Mouse (Mus musculus) MEL (cell line): ENCODE data around the gene Mob3b. TPM values are rescaled to one million over a fixed set of nuclear protein-coding genes. Genes with fewer than 3 reads are reported as not detected.

Experiments used
- DNase-seq: peaks from one replicate; pipeline ENCODE4 v3.0.0; 2011; ENCODE audit warnings: low read depth, low spot score
- H3K27ac ChIP-seq: 2 replicates; pipeline ENCODE4 v1.5.1; 2012; ENCODE audit warnings: low read depth, mild to moderate bottlenecking, control low read depth, low read length, moderate library complexity; ENCODE audit not compliant: control insufficient read depth
- H3K27me3 ChIP-seq, 2 experiments: fragments of 150-350 bp in 1 of 2; sonication (generic) in 1 of 2; 2 replicates each; pipeline ENCODE4 v1.6.1; 2012; ENCODE audit warnings: low read length in 2 of 2, mild to moderate bottlenecking in 2 of 2, improper control_type of control experiment in 1 of 2, moderate library complexity in 1 of 2; ENCODE audit not compliant: insufficient read depth in 2 of 2, control insufficient read depth in 1 of 2
- H3K36me3 ChIP-seq, 2 experiments: 2 replicates each; pipeline ENCODE4 v1.6.1; 2012 to 2014; ENCODE audit warnings: low read length in 2 of 2, improper control_type of control experiment in 1 of 2, inconsistent platforms in 1 of 2, mild to moderate bottlenecking in 1 of 2; ENCODE audit not compliant: insufficient read depth in 2 of 2, control insufficient read depth in 1 of 2
- H3K4me1 ChIP-seq, 2 experiments: fragments of 150-350 bp in 1 of 2; sonication (generic) in 1 of 2; 2 replicates each; pipeline ENCODE4 v1.6.1; 2012; ENCODE audit warnings: low read length in 2 of 2, improper control_type of control experiment in 1 of 2, mild to moderate bottlenecking in 1 of 2; ENCODE audit not compliant: insufficient read depth in 2 of 2, control insufficient read depth in 1 of 2
- H3K4me3 ChIP-seq, 2 experiments: fragments of 150-350 bp in 1 of 2; sonication (generic) in 1 of 2; 2 replicates each; pipeline ENCODE4 v1.5.1; 2012; ENCODE audit warnings: low read depth in 2 of 2, low read length in 2 of 2, mild to moderate bottlenecking in 2 of 2, moderate library complexity in 2 of 2, control low read depth in 1 of 2, improper control_type of control experiment in 1 of 2; ENCODE audit not compliant: control insufficient read depth in 1 of 2, insufficient read depth in 1 of 2
- H3K79me2 ChIP-seq: 2 replicates; pipeline ENCODE4 v1.6.1; 2012; ENCODE audit warnings: mild to moderate bottlenecking, low read length, moderate library complexity; ENCODE audit not compliant: control insufficient read depth, poor library complexity, insufficient read depth
- H3K9ac ChIP-seq: 2 replicates; pipeline ENCODE4 v1.6.1; 2012; ENCODE audit warnings: low read depth, mild to moderate bottlenecking, control low read depth, low read length, moderate library complexity; ENCODE audit not compliant: control insufficient read depth, poor library complexity, severe bottlenecking
- H3K9me3 ChIP-seq: fragments of 150-350 bp; sonication (generic); replicated peaks from 2 replicates; pipeline ENCODE4 v1.6.1; 2012; ENCODE audit warnings: mild to moderate bottlenecking, low read length, improper control_type of control experiment, moderate library complexity; ENCODE audit not compliant: insufficient read depth
- CHD2 ChIP-seq: IDR thresholded peaks from 2 replicates; pipeline ENCODE4 v1.6.1; 2011; ENCODE audit warnings: low read length, improper control_type of control experiment
- E2F4 ChIP-seq: IDR thresholded peaks from 2 replicates; pipeline ENCODE4 v1.6.1; 2011; ENCODE audit warnings: low read depth, low read length, improper control_type of control experiment, borderline replicate concordance
- EP300 ChIP-seq, 2 experiments: IDR thresholded peaks; 2 replicates each; pipeline ENCODE4 v1.6.1; 2011; ENCODE audit warnings: improper control_type of control experiment in 2 of 2, low read length in 2 of 2, low read depth in 1 of 2, mild to moderate bottlenecking in 1 of 2
- ETS1 ChIP-seq: IDR thresholded peaks from 2 replicates; pipeline ENCODE4 v1.6.1; 2012; ENCODE audit warnings: low read depth, mild to moderate bottlenecking, inconsistent platforms, low read length, improper control_type of control experiment, moderate library complexity
- GABPA ChIP-seq: IDR thresholded peaks from 2 replicates; pipeline ENCODE4 v1.6.1; 2012; ENCODE audit warnings: low read depth, mild to moderate bottlenecking, inconsistent platforms, low read length, improper control_type of control experiment, moderate library complexity
- MAFK ChIP-seq: IDR thresholded peaks from 2 replicates; pipeline ENCODE4 v1.6.1; 2011; ENCODE audit warnings: low read depth, mild to moderate bottlenecking, low read length, improper control_type of control experiment, borderline replicate concordance
- MAX ChIP-seq: IDR thresholded peaks from 2 replicates; pipeline ENCODE4 v1.6.1; 2011; ENCODE audit warnings: low read length, improper control_type of control experiment
- MYB ChIP-seq: IDR thresholded peaks from 2 replicates; pipeline ENCODE4 v1.6.1; 2011; ENCODE audit warnings: mild to moderate bottlenecking, low read depth, low read length, improper control_type of control experiment
- NELFE ChIP-seq: IDR thresholded peaks from 2 replicates; pipeline ENCODE4 v1.6.1; 2011; ENCODE audit warnings: low read depth, low read length, improper control_type of control experiment
- NRF1 ChIP-seq: IDR thresholded peaks from 2 replicates; pipeline ENCODE4 v1.6.1; 2014; ENCODE audit warnings: low read depth, mild to moderate bottlenecking, inconsistent platforms, low read length, improper control_type of control experiment, moderate library complexity; ENCODE audit not compliant: poor library complexity, insufficient read depth, severe bottlenecking
- POLR2AphosphoS2 ChIP-seq: IDR thresholded peaks from 2 replicates; pipeline ENCODE4 v1.6.1; 2011; ENCODE audit warnings: low read length, improper control_type of control experiment
- POLR2AphosphoS5 ChIP-seq: IDR thresholded peaks from 2 replicates; pipeline ENCODE4 v1.6.1; 2012; ENCODE audit warnings: low read depth, borderline replicate concordance, mild to moderate bottlenecking, inconsistent platforms, low read length, moderate library complexity, mixed read lengths
- RAD21 ChIP-seq: IDR thresholded peaks from 2 replicates; pipeline ENCODE4 v1.6.1; 2011; ENCODE audit warnings: mild to moderate bottlenecking, low read depth, low read length, improper control_type of control experiment
- RCOR1 ChIP-seq: IDR thresholded peaks from 2 replicates; pipeline ENCODE4 v1.6.1; 2012; ENCODE audit warnings: low read depth, mild to moderate bottlenecking, inconsistent platforms, low read length, improper control_type of control experiment
- SIN3A ChIP-seq: IDR thresholded peaks from 2 replicates; pipeline ENCODE4 v1.6.1; 2012; ENCODE audit warnings: low read length, improper control_type of control experiment, inconsistent platforms
- SMC3 ChIP-seq: IDR thresholded peaks from 2 replicates; pipeline ENCODE4 v1.6.1; 2011; ENCODE audit warnings: low read depth, low read length, improper control_type of control experiment
- TAL1 ChIP-seq: IDR thresholded peaks from 2 replicates; pipeline ENCODE4 v1.6.1; 2012; ENCODE audit warnings: mild to moderate bottlenecking, inconsistent platforms, low read length, moderate library complexity, mixed read lengths
- TCF12 ChIP-seq: IDR thresholded peaks from 2 replicates; pipeline ENCODE4 v1.6.1; 2014; ENCODE audit warnings: low read depth, mild to moderate bottlenecking, inconsistent platforms, low read length, improper control_type of control experiment, moderate library complexity
- UBTF ChIP-seq: IDR thresholded peaks from 2 replicates; pipeline ENCODE4 v1.6.1; 2012; ENCODE audit warnings: low read depth, mild to moderate bottlenecking, inconsistent platforms, low read length, improper control_type of control experiment, moderate library complexity, borderline replicate concordance; ENCODE audit not compliant: insufficient read depth
- ZKSCAN1 ChIP-seq: IDR thresholded peaks from 2 replicates; pipeline ENCODE4 v1.6.1; 2012; ENCODE audit warnings: low read depth, mild to moderate bottlenecking, inconsistent platforms, low read length, improper control_type of control experiment, moderate library complexity
- ZNF384 ChIP-seq: IDR thresholded peaks from 2 replicates; pipeline ENCODE4 v1.6.1; 2012; ENCODE audit warnings: low read depth, mild to moderate bottlenecking, inconsistent platforms, low read length, improper control_type of control experiment
- polyA plus RNA-seq, 2 experiments: library from polyadenylated mRNA; stranded (reverse) in 1 of 2; unstranded in 1 of 2; fragments of >175 nt in 1 of 2; fragments of >200 nt in 1 of 2; gene quantifications; 2 replicates each; pipeline versions ENCODE4 v1.2.1 to v1.2.4; 2012; ENCODE audit warnings: low replicate concordance in 2 of 2, low read depth in 1 of 2; ENCODE audit not compliant: insufficient read length in 2 of 2, insufficient read depth in 1 of 2, missing spikeins in 1 of 2
- total RNA-seq: library from RNA; depleted of rRNA; stranded (reverse); fragments of 300-350 nt; gene quantifications from 2 replicates; pipeline ENCODE4 v1.2.3, GENCODE M21; 2012

Gene Mob3b
- total and polyA plus RNA-seq, 3 experiments = 3.8 to 4.2 TPM; not detected in 1

GRCm38 (mm10) chr4:35130411-35130948, 26.8 kb downstream of the Mob3b start:
- H3K27ac ChIP-seq = no peak overlapping the region
- H3K4me3 ChIP-seq = no peak overlapping the region
- H3K36me3 ChIP-seq = peaks cover 0 to 10% of the 10 kb centered on the region in 2 experiments; a peak in 2 of 4 replicates
- TF ChIP-seq GABPA (no peak), SMC3 (no peak), ZNF384 (peak; percentile 94), MAFK (no peak), EP300 (IDR thresholded peaks at IDR 0.05; ENCODE audit: low read depth in 1 of 2, low read length in 2 of 2) (no peak), ETS1 (no peak), TCF12 (no peak), UBTF (no peak), SIN3A (no peak), RCOR1 (peak; percentile 46; the same call in 1 of the 2 replicates), POLR2AphosphoS5 (no peak), E2F4 (no peak)
- no peaks in the 10 kb centered on the region for H3K9me3 ChIP-seq
- peaks cover 4 to 5% of the 10 kb centered on the region in 2 experiments; a peak in 3 of 4 replicates for H3K4me1 ChIP-seq
- H3K9ac ChIP-seq = no peak overlapping the region
- H3K79me2 ChIP-seq = no peaks in the 10 kb centered on the region
- DNase-seq = peak; percentile 51
- H3K27me3 ChIP-seq = no peaks in the 10 kb centered on the region

- peaks cover 0 to 10% of the 10 kb centered on the region in 2 experiments; a peak in 2 of 4 replicates for H3K36me3 ChIP-seq
These were observed 29.5 kb downstream of the Mob3b start for GRCm38 (mm10) chr4:35127759-35128158.

GRCm38 (mm10) chr4:35126776-35127175, 30.5 kb downstream of the Mob3b start:
- peaks cover 4 to 5% of the 10 kb centered on the region in 2 experiments; a peak in 3 of 4 replicates for H3K4me1 ChIP-seq
- TF ChIP-seq TAL1 (no peak), CHD2 (no peak), NRF1 (no peak), ZKSCAN1 (no peak), POLR2AphosphoS2 (no peak), GABPA (no peak)

More at GRCm38 (mm10) chr4:35127759-35128158, 29.5 kb downstream of the Mob3b start:
- no peak overlapping the region for H3K9ac ChIP-seq
- no peaks in the 10 kb centered on the region for H3K9me3 ChIP-seq
- no peak overlapping the region for H3K4me3 ChIP-seq
- H3K27me3 ChIP-seq = no peaks in the 10 kb centered on the region
- no peaks in the 10 kb centered on the region for H3K79me2 ChIP-seq
- H3K4me1 ChIP-seq = peaks cover 4 to 5% of the 10 kb centered on the region in 2 experiments; a peak in 3 of 4 replicates
- H3K27ac ChIP-seq = no peak overlapping the region
- no peak for DNase-seq
- no peak for TF ChIP-seq TCF12
- TF ChIP-seq MYB = no peak
- no peak for TF ChIP-seq MAX
- no peak for TF ChIP-seq SMC3
- no peak for TF ChIP-seq NELFE
- TF ChIP-seq RAD21 = no peak

More at GRCm38 (mm10) chr4:35126776-35127175, 30.5 kb downstream of the Mob3b start:
- Histone ChIP-seq H3K79me2 (no peaks in the 10 kb centered on the region), H3K4me3 (no peak overlapping the region), H3K36me3 (peaks cover 0 to 10% of the 10 kb centered on the region in 2 experiments; a peak in 2 of 4 replicates), H3K27ac (no peak overlapping the region), H3K9me3 (no peaks in the 10 kb centered on the region), H3K27me3 (no peaks in the 10 kb centered on the region), H3K9ac (no peak overlapping the region)
- no peak for DNase-seq
